In genomic region chr6:17546825-17547224, GRCm38 (mm10) we compare ENCODE assay signal across 13 mouse cellular contexts.
A peak's percentile ranks its signal among the peaks of the same experiment; 100 is the strongest.
DNase-seq lines count a peak whose midpoint lies in the region; ATAC-seq and TF ChIP-seq lines count a peak whose summit lies in the region.
"Had no signal": no experiment of that assay in that cellular context is flagged by ENCODE, and none has a peak within 500 bp of the region (broad histone marks: within the 10 kb centered on the region; RNA-seq: fewer than 3 reads in every experiment).

No protein-coding gene starts in this region.

- DNase-seq in kidney, adult 2 months, result peak; percentile 75
- DNase-seq in kidney, postnatal 14 days, result no peak
- peak; percentile 22 for DNase-seq in brain, embryonic 14.5 days (ENCODE audit: low read depth)
- DNase-seq in kidney, postnatal 0 days (ENCODE audit: low spot score), result peak; percentile 40
- no peak for DNase-seq in spleen, postnatal 36 days (ENCODE audit: low spot score in 2 of 2)
- DNase-seq: cerebellum, adult 9-10 months had no signal

- peak overlapping the region; percentile 83 for H3K27ac ChIP-seq in kidney, adult 2 months (ENCODE audit: insufficient read depth, low read depth, low read length)
- H3K27ac ChIP-seq in heart, embryonic 11.5 days (ENCODE audit: low read depth, low read length), result peak overlapping the region; percentile 90
- no peak overlapping the region for H3K27ac ChIP-seq in kidney, postnatal 0 days
- H3K27ac ChIP-seq in midbrain, embryonic 13.5 days, result no peak overlapping the region
- H3K27ac ChIP-seq: forebrain, embryonic 15.5 days; intestine, embryonic 15.5 days; liver, embryonic 12.5 days; macrophage; stomach, postnatal 0 days had no signal

- no peak for TF ChIP-seq CTCF in kidney, adult 2 months (conservative IDR thresholded peaks at IDR 0.05; ENCODE audit: insufficient read depth, insufficient read length, low read depth, low read length)
- no peak for TF ChIP-seq CTCF in brain, embryonic 14.5 days (IDR thresholded peaks at IDR 0.05; ENCODE audit: borderline replicate concordance, extremely low read depth, insufficient read depth, insufficient read length)
- no peak for TF ChIP-seq CTCF in kidney, postnatal 0 days (IDR thresholded peaks at IDR 0.05; ENCODE audit: low read depth)

- H3K4me3 ChIP-seq in kidney, adult 2 months (ENCODE audit: insufficient read depth, low read depth, low read length), result no peak overlapping the region
- no peak overlapping the region for H3K4me3 ChIP-seq in heart, embryonic 11.5 days (ENCODE audit: low read depth, low read length)
- H3K4me3 ChIP-seq in kidney, postnatal 0 days (replicated peaks; ENCODE audit: low read depth, low read length), result no peak overlapping the region
- no peak overlapping the region for H3K4me3 ChIP-seq in midbrain, embryonic 13.5 days (replicated peaks)
- H3K4me3 ChIP-seq: forebrain, embryonic 15.5 days; intestine, embryonic 15.5 days; liver, embryonic 12.5 days had no signal

- ATAC-seq in heart, embryonic 11.5 days (replicated peaks; ENCODE audit: insufficient number of reproducible peaks, low FRiP score, low TSS enrichment), result peak; percentile 76
- ATAC-seq in kidney, postnatal 0 days (replicated peaks; ENCODE audit: low FRiP score, low read depth), result no peak
- ATAC-seq in midbrain, embryonic 13.5 days, result no peak
- ATAC-seq: forebrain, embryonic 15.5 days; intestine, embryonic 15.5 days; liver, embryonic 12.5 days had no signal

- peaks cover 19% of the 10 kb centered on the region for H3K4me1 ChIP-seq in kidney, adult 2 months (ENCODE audit: control insufficient read depth, insufficient read depth, low read length)
- H3K4me1 ChIP-seq in heart, embryonic 11.5 days (ENCODE audit: control insufficient read depth, insufficient read depth, low read length), result peaks cover 17% of the 10 kb centered on the region
- peaks cover 5% of the 10 kb centered on the region; the same call in 1 of the 2 replicates for H3K4me1 ChIP-seq in kidney, postnatal 0 days (replicated peaks; ENCODE audit: insufficient read depth, low read length)
- H3K4me1 ChIP-seq in midbrain, embryonic 13.5 days (replicated peaks), result 0 out of 2 replicates have a peak, but pooled peaks cover 3% of the 10 kb centered on the region
- H3K4me1 ChIP-seq: forebrain, embryonic 15.5 days; intestine, embryonic 15.5 days; liver, embryonic 12.5 days had no signal

- H3K4me2 ChIP-seq in heart, embryonic 11.5 days, result peak overlapping the region; percentile 41
- no peak overlapping the region for H3K4me2 ChIP-seq in kidney, postnatal 0 days (ENCODE audit: low read length)
- H3K4me2 ChIP-seq in midbrain, embryonic 13.5 days (replicated peaks), result no peak overlapping the region
- H3K4me2 ChIP-seq: forebrain, embryonic 15.5 days; intestine, embryonic 15.5 days; liver, embryonic 12.5 days had no signal

- WGBS in kidney, adult 2 months, result 15% methylated on average over 5 of the region's 5 CpGs
- WGBS in heart, embryonic 11.5 days (ENCODE audit: insufficient replicate concordance), result 25% methylated on average over 5 of the region's 5 CpGs
- 17% methylated on average over 5 of the region's 5 CpGs for WGBS in kidney, postnatal 0 days
- WGBS in midbrain, embryonic 13.5 days, result 69% methylated on average over 5 of the region's 5 CpGs

- peaks cover 3% of the 10 kb centered on the region for H3K36me3 ChIP-seq in kidney, adult 2 months (ENCODE audit: control insufficient read depth, insufficient read depth, low read length)
- H3K36me3 ChIP-seq in heart, embryonic 11.5 days (ENCODE audit: control insufficient read depth, insufficient read depth, low read length), result no peaks in the 10 kb centered on the region
- 0 out of 2 replicates have a peak, but pooled peaks cover 3% of the 10 kb centered on the region for H3K36me3 ChIP-seq in kidney, postnatal 0 days (ENCODE audit: insufficient read depth, low read length)
- H3K36me3 ChIP-seq in midbrain, embryonic 13.5 days, result no peaks in the 10 kb centered on the region
- H3K36me3 ChIP-seq: forebrain, embryonic 15.5 days; intestine, embryonic 15.5 days; liver, embryonic 12.5 days had no signal

- no peak for TF ChIP-seq POLR2A in kidney, adult 2 months (IDR thresholded peaks at IDR 0.05; ENCODE audit: low read depth, low read length)
- TF ChIP-seq POLR2A in brain, embryonic 14.5 days (IDR thresholded peaks at IDR 0.05; ENCODE audit: borderline replicate concordance, extremely low read depth, insufficient read depth, insufficient read length, poor library complexity, severe bottlenecking), result no peak

- no peak overlapping the region for H3K9ac ChIP-seq in heart, embryonic 11.5 days (ENCODE audit: low read depth, low read length)
- H3K9ac ChIP-seq in kidney, postnatal 0 days (ENCODE audit: low read depth, low read length), result no peak overlapping the region
- H3K9ac ChIP-seq in midbrain, embryonic 13.5 days (replicated peaks), result no peak overlapping the region
- H3K9ac ChIP-seq: forebrain, embryonic 15.5 days; intestine, embryonic 15.5 days; liver, embryonic 12.5 days had no signal

- H3K27me3 ChIP-seq in kidney, adult 2 months (replicated peaks; ENCODE audit: control insufficient read depth, insufficient read depth, low read length), result no peaks in the 10 kb centered on the region
- no peaks in the 10 kb centered on the region for H3K27me3 ChIP-seq in heart, embryonic 11.5 days (ENCODE audit: control insufficient read depth, insufficient read depth, low read length)
- no peaks in the 10 kb centered on the region for H3K27me3 ChIP-seq in kidney, postnatal 0 days (ENCODE audit: insufficient read depth, low read length)
- no peaks in the 10 kb centered on the region for H3K27me3 ChIP-seq in midbrain, embryonic 13.5 days
- H3K27me3 ChIP-seq: forebrain, embryonic 15.5 days; intestine, embryonic 15.5 days; liver, embryonic 12.5 days had no signal

- no peaks in the 10 kb centered on the region for H3K9me3 ChIP-seq in heart, embryonic 11.5 days (replicated peaks; ENCODE audit: control insufficient read depth, low read length)
- no peaks in the 10 kb centered on the region for H3K9me3 ChIP-seq in kidney, postnatal 0 days (replicated peaks; ENCODE audit: low read length)
- H3K9me3 ChIP-seq in midbrain, embryonic 13.5 days, result no peaks in the 10 kb centered on the region
- H3K9me3 ChIP-seq: forebrain, embryonic 15.5 days; intestine, embryonic 15.5 days; liver, embryonic 12.5 days had no signal

Comparison
In these comparisons a context has a peak if more than half of its experiments do, and no peak if none do; other contexts are left out.
1. DNase-seq: peak in kidney, adult 2 months (single experiment), brain, embryonic 14.5 days (single experiment) and kidney, postnatal 0 days (single experiment); none in kidney, postnatal 14 days (single experiment) and spleen, postnatal 36 days (0 of 2).
2. H3K27ac ChIP-seq: peak in kidney, adult 2 months (single experiment) and heart, embryonic 11.5 days (single experiment); none in kidney, postnatal 0 days (single experiment) and midbrain, embryonic 13.5 days (single experiment).